Mouse (Mus musculus) adrenal gland, postnatal 25 days (tissue): ENCODE data around the gene Magi1. TPM values are rescaled to one million over a fixed set of nuclear protein-coding genes. Genes with fewer than 3 reads are reported as not detected.

ENCODE experiments used
- DNase-seq: peaks from one replicate; pipeline ENCODE4 v3.0.0; 2021; ENCODE audit warnings: mixed read lengths
- total RNA-seq: library from RNA; stranded (reverse); gene quantifications from 2 replicates; pipeline ENCODE4 v1.2.3, GENCODE M21; 2021

Gene Magi1
- total RNA-seq, 1 experiment from 2014 or later, result 13.0 TPM

- DNase-seq, result no peak
Observed at GRCm38 (mm10) chr6:94158119-94158848, 125.4 kb downstream of the Magi1 start.

DNA sequence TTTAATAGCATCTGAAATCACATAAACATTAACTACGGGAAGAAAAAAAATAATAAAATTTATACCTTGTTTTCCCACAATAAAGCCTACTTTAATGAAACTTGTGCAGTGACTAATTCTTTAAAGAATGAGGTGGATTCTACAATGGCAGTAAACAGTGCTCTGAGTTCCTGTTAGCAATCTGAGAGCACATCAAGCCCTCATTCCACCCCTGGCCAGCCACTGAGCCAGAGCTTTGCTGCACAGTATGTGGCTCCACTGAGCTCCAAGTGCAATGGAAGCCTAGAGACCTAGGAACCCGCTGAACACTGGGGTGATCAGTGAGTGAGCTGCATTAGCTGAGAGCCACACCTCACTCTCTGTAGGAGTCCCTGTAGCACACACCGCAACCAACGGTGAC lies 127.7 kb downstream of the Magi1 start:
- DNase-seq, result no peak

GRCm38 (mm10) chr6:94154854-94155601 lies 128.7 kb downstream of the Magi1 start:
- DNase-seq, result no peak

DNA sequence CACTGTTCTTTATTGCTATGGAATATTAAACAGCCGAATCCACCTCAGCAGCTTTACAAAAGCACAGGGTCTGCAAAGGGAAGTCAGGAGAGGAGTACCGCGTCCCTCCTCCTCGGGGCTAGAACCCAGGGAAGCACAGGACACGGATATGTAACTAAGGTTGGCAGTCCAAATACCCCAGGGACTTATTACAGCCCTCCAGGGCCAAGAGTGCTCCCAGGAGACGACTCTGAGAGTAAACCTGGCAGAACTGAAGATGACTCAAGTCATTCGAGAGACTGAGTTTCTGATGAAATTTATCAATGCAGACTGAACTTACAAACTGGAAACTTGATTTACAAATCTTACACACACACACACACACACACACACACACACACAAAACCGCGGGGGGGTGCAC lies 130.8 kb downstream of the Magi1 start:
- DNase-seq, result no peak

- no peak for DNase-seq
Observed at GRCm38 (mm10) chr6:94150876-94151275, 132.8 kb downstream of the Magi1 start.

DNA sequence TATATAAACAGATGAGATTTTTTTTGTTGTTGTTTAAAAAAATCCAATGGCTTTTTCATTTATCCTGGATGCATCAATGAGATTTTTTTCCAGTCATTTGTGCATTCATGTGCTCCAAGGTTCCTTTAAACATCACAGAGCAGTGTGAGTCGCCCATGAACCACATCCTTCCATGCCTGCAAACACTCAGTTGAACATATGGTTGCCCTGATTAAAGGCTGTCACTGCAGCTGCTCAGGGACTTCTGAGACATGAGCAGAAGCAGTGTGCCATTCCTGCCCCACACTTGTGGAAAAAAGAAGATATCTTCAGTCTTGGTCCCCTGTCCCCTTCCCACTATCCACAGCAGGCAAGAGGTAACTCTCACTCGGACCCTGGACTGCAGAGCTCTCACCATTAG lies 133.9 kb downstream of the Magi1 start:
- DNase-seq, result no peak

DNA sequence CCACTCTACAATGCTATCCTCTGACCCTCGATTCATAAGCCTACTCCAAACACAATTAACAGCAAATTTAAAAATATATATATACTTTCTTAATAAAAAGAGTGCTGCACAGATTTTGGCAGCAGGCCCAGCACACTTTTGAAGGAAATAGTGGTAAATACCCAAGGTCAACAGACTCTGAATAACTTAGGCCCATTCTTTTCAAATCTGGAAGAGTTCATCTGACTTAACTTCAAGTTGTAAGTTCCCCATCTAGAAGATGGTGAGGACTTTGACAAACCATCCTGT lies 137.6 kb downstream of the Magi1 start:
- peak; percentile 40 for DNase-seq

GRCm38 (mm10) chr6:94145430-94146205 lies 138.1 kb downstream of the Magi1 start:
- DNase-seq, result peak; percentile 73

GRCm38 (mm10) chr6:94142493-94142892 lies 141.2 kb downstream of the Magi1 start:
- no peak for DNase-seq

GRCm38 (mm10) chr6:94141496-94141895 lies 142.2 kb downstream of the Magi1 start:
- DNase-seq, result no peak

DNA sequence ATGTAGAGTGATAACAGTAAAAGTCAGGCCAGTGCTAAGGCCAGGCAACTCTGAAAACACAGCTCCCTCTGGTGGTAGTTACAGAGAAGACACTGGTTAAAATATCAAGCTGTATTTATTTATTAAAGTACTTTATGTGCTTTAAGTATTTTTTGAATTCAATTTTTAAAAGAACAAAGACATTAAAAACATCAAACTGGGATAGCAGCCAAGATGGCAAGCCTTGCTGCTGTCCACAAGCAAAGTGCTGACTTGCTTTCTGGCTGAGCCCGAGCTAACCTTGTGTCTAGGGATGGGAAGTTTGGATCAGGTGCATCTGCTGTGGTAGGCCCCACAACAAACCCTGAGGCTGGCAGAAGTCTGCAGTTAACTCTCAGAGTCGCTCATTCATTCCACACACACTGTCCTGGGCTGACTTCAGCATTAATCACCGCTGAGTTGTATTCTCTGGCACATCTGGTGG lies 143.7 kb downstream of the Magi1 start:
- DNase-seq, result peak; percentile 24

GRCm38 (mm10) chr6:94136693-94137092 lies 147.0 kb downstream of the Magi1 start:
- no peak for DNase-seq

- DNase-seq, result no peak
Observed at GRCm38 (mm10) chr6:94134159-94134558, 149.6 kb downstream of the Magi1 start.

DNA sequence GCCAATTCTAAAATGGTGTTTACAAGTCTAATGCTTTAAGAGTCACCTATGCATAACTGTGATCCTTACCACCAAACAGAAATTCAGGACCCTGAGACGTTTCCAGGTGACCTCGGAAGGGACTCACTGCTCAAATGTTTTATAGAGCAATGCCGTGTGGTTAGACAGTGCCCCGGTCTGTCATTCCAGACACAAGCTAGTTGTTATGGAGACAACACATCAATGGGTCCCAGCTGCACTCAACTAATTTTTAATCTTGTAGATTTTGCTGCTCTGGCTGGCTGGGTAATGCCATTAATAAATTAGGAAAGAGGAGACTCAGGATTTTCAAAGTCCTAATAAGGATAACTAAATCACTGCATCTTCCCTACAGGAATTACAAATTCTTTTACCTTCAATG lies 151.7 kb downstream of the Magi1 start:
- no peak for DNase-seq

- DNase-seq, result no peak
Observed at GRCm38 (mm10) chr6:94130389-94130788, 153.3 kb downstream of the Magi1 start.

DNA sequence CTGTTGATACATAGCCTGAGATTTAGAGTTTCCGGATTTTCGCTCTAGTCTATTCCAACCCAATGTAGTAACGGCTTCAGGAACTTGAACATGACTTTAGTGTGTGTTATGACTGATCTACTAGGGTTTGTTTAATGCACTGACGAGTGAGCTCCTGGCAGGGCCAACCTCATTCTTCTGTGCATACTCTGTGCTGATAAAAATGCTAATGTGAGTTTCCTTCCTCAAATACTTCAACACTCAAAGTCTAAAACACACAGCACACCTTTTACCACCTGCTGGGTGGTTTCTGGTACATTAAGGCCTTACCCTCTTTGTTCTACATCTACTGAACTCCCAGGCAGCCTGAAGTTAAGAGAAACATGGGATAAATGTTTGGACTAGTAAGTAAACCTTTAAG lies 157.0 kb downstream of the Magi1 start:
- DNase-seq, result no peak

- DNase-seq, result no peak
Observed at GRCm38 (mm10) chr6:94125144-94125543, 158.6 kb downstream of the Magi1 start.

DNA sequence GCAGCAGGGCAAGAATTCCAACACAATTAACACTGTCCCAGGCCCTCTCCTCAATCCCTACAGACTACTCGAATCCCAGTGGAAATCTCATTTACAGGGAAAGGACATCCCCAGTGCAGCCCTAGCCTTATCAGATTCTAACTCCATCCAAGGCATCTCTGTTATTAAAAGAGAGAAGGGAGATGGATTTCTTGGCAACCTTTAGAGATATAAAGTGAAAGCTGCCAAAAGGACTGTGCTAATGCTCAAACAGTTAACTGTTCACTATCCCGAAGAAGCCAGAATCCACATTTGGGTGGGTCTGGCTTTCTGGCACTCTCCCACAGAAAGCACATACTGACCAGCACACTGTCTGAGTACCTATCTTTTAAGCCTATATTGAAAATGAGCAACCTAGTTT lies 159.4 kb downstream of the Magi1 start:
- no peak for DNase-seq

- DNase-seq, result no peak
Observed at GRCm38 (mm10) chr6:94122566-94123150, 161.1 kb downstream of the Magi1 start.

DNA sequence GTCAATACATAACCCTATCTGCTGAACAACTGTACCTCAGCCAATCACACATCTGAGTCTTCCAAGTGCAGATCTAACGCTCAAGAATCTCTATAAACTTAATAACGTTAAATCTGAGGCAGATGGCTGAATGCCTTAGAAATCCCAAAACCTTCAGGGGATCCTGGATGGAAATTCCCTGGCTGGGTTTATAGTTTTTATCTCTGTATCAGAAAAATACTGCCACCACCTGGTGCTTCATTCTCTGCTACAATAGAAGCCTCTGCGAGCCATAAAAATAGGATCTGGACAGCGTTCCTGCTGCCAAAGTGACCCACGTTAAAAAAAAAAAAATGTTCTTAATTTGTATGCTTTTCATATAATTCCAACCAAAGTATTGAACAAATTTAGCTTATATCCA lies 162.2 kb downstream of the Magi1 start:
- DNase-seq, result no peak

DNA sequence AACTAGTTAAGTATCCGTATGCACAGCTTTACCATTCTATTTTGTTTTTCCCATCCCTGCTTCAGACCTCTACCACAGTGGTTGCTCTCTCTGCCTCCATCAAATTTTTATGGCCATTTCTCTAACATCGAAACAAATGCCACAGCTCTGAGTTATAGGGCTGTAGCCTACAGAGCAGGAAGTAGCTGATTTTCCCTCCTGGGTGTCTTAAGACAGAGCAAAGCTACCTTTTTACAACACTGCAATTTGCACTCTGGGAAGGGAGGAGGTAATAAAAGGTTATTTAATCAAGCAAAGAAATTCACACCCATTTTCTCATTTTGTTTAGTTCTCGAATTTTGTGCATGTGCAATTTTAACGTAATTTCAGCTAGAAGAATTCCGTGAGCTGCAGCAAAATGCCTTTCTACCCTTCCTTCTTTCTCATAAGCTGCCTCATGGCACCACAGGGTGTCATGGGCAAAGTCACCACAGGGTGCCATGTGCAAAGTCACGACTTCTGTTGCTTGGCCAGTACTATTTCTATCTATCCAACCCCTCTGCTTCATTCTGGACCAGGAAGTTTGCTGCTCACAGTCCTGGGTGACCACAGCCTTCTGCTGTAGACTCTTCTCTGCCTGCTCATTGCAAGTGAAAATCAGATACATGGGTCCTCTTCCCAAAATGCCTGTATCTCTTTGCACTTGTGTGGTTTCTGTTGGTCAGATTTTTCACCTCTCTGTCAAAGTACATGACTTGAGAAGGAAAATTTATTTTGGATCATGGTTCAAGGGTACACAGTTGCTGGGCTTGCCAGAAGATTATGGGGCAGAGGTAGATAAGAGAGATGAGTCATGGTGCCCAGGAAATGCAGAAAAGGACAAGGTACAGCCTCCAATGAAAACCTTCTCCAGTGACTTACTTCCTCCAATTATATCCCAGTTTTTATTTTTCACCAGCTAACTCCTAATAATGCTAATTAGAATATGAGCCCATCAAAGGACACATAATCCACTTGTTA lies 167.0 kb downstream of the Magi1 start:
- DNase-seq, result no peak

GRCm38 (mm10) chr6:94111833-94112232 lies 171.9 kb downstream of the Magi1 start:
- no peak for DNase-seq
